Mouse (Mus musculus) forebrain, embryonic 10.5 days (tissue): Measurements from ENCODE around the gene Ovca2. TPM values are rescaled to one million over a fixed set of nuclear protein-coding genes. Genes with fewer than 3 reads are reported as not detected.
A peak's percentile ranks its signal among the peaks of the same experiment; 100 is the strongest.

Source experiments
- DNase-seq: peaks from one replicate; pipeline ENCODE4 v3.0.0-alpha.2; 2017; ENCODE audit warnings: low spot score; ENCODE audit errors: extremely low spot score
- H3K27ac ChIP-seq: fragments of 300-500 bp; sonication (generic); 2 replicates; pipeline ENCODE4 v1.5.1; 2016; ENCODE audit warnings: mild to moderate bottlenecking
- H3K27me3 ChIP-seq: fragments of 300-500 bp; sonication (generic); 2 replicates; pipeline ENCODE4 v1.6.1; 2016; ENCODE audit warnings: mild to moderate bottlenecking; ENCODE audit not compliant: poor library complexity, severe bottlenecking
- H3K36me3 ChIP-seq: fragments of 300-500 bp; sonication (generic); replicated peaks from 2 replicates; pipeline ENCODE4 v1.6.1; 2016; ENCODE audit warnings: mild to moderate bottlenecking, moderate library complexity
- H3K4me1 ChIP-seq: fragments of 300-500 bp; sonication (generic); 2 replicates; pipeline ENCODE4 v1.6.1; 2016
- H3K4me3 ChIP-seq: fragments of 300-500 bp; sonication (generic); 2 replicates; pipeline ENCODE4 v1.5.1; 2016; ENCODE audit warnings: mild to moderate bottlenecking, moderate library complexity
- H3K9me3 ChIP-seq: fragments of 300-500 bp; sonication (generic); 2 replicates; pipeline ENCODE4 v1.6.1; 2016; ENCODE audit warnings: mild to moderate bottlenecking, moderate library complexity
- WGBS: fragments of 180-500 bp; shearing (Covaris S2); methylation state at CpG from one replicate; pipeline ENCODE4 v1.1.7; 2016; 5-methylcytosine and 5-hydroxymethylcytosine counted together
- polyA plus RNA-seq: library from polyadenylated mRNA; unstranded; fragments of >200 nt; fragmentation: Nextera tagmentation; extraction: Ambion mirVana; gene quantifications from 2 replicates; pipeline ENCODE4 v1.2.1, GENCODE M21; 2016

The Ovca2 gene
- polyA plus RNA-seq: 33.6 and 34.0 TPM in 2 replicates

- H3K27me3 ChIP-seq: peaks cover 21% of the 10 kb centered on the region
- H3K9me3 ChIP-seq: no peaks in the 10 kb centered on the region
- H3K4me3 ChIP-seq: peak within 1 kb of the TSS; percentile 72
- peak within 1 kb of the TSS; percentile 89 for H3K27ac ChIP-seq
- peaks cover 60% of the 10 kb centered on the region for H3K36me3 ChIP-seq
- peaks cover 27% of the 10 kb centered on the region for H3K4me1 ChIP-seq
- WGBS: under 1% methylated on average over 33 of the region's 33 CpGs
- DNase-seq: peak; percentile 95
Observed at GRCm38 (mm10) chr11:75178672-75179208, at the start of gene Ovca2. TSS of gene Ovca2 (minus strand) at chr11:75178835.

- Histone ChIP-seq H3K4me1 (peaks cover 12% of the 10 kb centered on the region), H3K27ac (no peak overlapping the region), H3K4me3 (no peak overlapping the region), H3K9me3 (no peaks in the 10 kb centered on the region), H3K36me3 (no peaks in the 10 kb centered on the region), H3K27me3 (peaks cover 11% of the 10 kb centered on the region; the same call in 1 of the 2 replicates)
- WGBS: 80% methylated on average over 3 of the region's 3 CpGs
- no peak for DNase-seq
Observed at GRCm38 (mm10) chr11:75227632-75228031, 49.0 kb upstream of the Ovca2 start.

GRCm38 (mm10) chr11:75224835-75225234, 46.2 kb upstream of the Ovca2 start:
- 83% methylated on average over 4 of the region's 4 CpGs for WGBS
- Histone ChIP-seq H3K36me3 (no peaks in the 10 kb centered on the region), H3K27me3 (no peaks in the 10 kb centered on the region), H3K9me3 (no peaks in the 10 kb centered on the region), H3K4me1 (peaks cover 17% of the 10 kb centered on the region), H3K27ac (no peak overlapping the region), H3K4me3 (no peak overlapping the region)
- no peak for DNase-seq

GRCm38 (mm10) chr11:75224062-75224461, 45.4 kb upstream of the Ovca2 start:
- no peak for DNase-seq
- WGBS: 86% methylated on average over 12 of the region's 12 CpGs

GRCm38 (mm10) chr11:75220517-75221145, 42.0 kb upstream of the Ovca2 start:
- WGBS: 48% methylated on average over 5 of the region's 6 CpGs

More at GRCm38 (mm10) chr11:75224062-75224461, 45.4 kb upstream of the Ovca2 start:
- Histone ChIP-seq H3K4me1 (peaks cover 17% of the 10 kb centered on the region), H3K36me3 (no peaks in the 10 kb centered on the region), H3K27ac (no peak overlapping the region), H3K27me3 (no peaks in the 10 kb centered on the region; the same call in 1 of the 2 replicates), H3K9me3 (no peaks in the 10 kb centered on the region), H3K4me3 (no peak overlapping the region)

GRCm38 (mm10) chr11:75220115-75220514, 41.5 kb upstream of the Ovca2 start:
- no peak for DNase-seq
- Histone ChIP-seq H3K4me3 (no peak overlapping the region), H3K27ac (no peak overlapping the region), H3K36me3 (no peaks in the 10 kb centered on the region), H3K27me3 (peaks cover 17% of the 10 kb centered on the region), H3K9me3 (no peaks in the 10 kb centered on the region), H3K4me1 (peaks cover 34% of the 10 kb centered on the region)
- WGBS: 51% methylated on average over 9 of the region's 9 CpGs

More at GRCm38 (mm10) chr11:75220517-75221145, 42.0 kb upstream of the Ovca2 start:
- peaks cover 12% of the 10 kb centered on the region for H3K27me3 ChIP-seq
- no peaks in the 10 kb centered on the region for H3K36me3 ChIP-seq
- no peak overlapping the region for H3K4me3 ChIP-seq
- H3K4me1 ChIP-seq: peaks cover 30% of the 10 kb centered on the region
- no peak overlapping the region for H3K27ac ChIP-seq
- H3K9me3 ChIP-seq: no peaks in the 10 kb centered on the region
- DNase-seq: no peak

GRCm38 (mm10) chr11:75214081-75214950, 35.7 kb upstream of the Ovca2 start:
- no peaks in the 10 kb centered on the region for H3K9me3 ChIP-seq
- peak overlapping the region; percentile 80 for H3K27ac ChIP-seq
- peaks cover 75% of the 10 kb centered on the region for H3K4me1 ChIP-seq
- no peak for DNase-seq
- H3K36me3 ChIP-seq: no peaks in the 10 kb centered on the region
- WGBS: 13% methylated on average over 13 of the region's 13 CpGs
- H3K4me3 ChIP-seq: peak overlapping the region; percentile 50
- peaks cover 67% of the 10 kb centered on the region for H3K27me3 ChIP-seq

GRCm38 (mm10) chr11:75213372-75214080, 34.9 kb upstream of the Ovca2 start:
- no peaks in the 10 kb centered on the region for H3K9me3 ChIP-seq
- peak overlapping the region; percentile 50 for H3K4me3 ChIP-seq
- peaks cover 68% of the 10 kb centered on the region for H3K27me3 ChIP-seq
- DNase-seq: peak; percentile 61
- peaks cover 83% of the 10 kb centered on the region for H3K4me1 ChIP-seq
- WGBS: 2% methylated on average over 35 of the region's 35 CpGs
- no peaks in the 10 kb centered on the region for H3K36me3 ChIP-seq
- peak overlapping the region; percentile 80 for H3K27ac ChIP-seq

- peaks cover 68% of the 10 kb centered on the region for H3K27me3 ChIP-seq
- peaks cover 87% of the 10 kb centered on the region for H3K4me1 ChIP-seq
- no peaks in the 10 kb centered on the region for H3K36me3 ChIP-seq
- no peaks in the 10 kb centered on the region for H3K9me3 ChIP-seq
- no peak overlapping the region for H3K27ac ChIP-seq
- 37% methylated on average over 3 of the region's 3 CpGs for WGBS
- DNase-seq: no peak
- H3K4me3 ChIP-seq: no peak overlapping the region
Observed at GRCm38 (mm10) chr11:75212876-75213275, 34.2 kb upstream of the Ovca2 start.

- Histone ChIP-seq H3K4me1 (peaks cover 87% of the 10 kb centered on the region), H3K4me3 (no peak overlapping the region), H3K27me3 (peaks cover 68% of the 10 kb centered on the region), H3K27ac (peak overlapping the region; percentile 74), H3K36me3 (no peaks in the 10 kb centered on the region), H3K9me3 (no peaks in the 10 kb centered on the region)
- no peak for DNase-seq
- 42% methylated on average over 8 of the region's 8 CpGs for WGBS
Observed at GRCm38 (mm10) chr11:75212031-75212667, 33.5 kb upstream of the Ovca2 start.

- WGBS: 34% methylated on average over 6 of the region's 6 CpGs
- Histone ChIP-seq H3K27ac (peak overlapping the region; percentile 72), H3K27me3 (peaks cover 57% of the 10 kb centered on the region), H3K4me3 (no peak overlapping the region), H3K9me3 (no peaks in the 10 kb centered on the region), H3K4me1 (peaks cover 75% of the 10 kb centered on the region), H3K36me3 (no peaks in the 10 kb centered on the region)
- no peak for DNase-seq
Observed at GRCm38 (mm10) chr11:75210755-75211154, 32.1 kb upstream of the Ovca2 start.

GRCm38 (mm10) chr11:75210093-75210492, 31.5 kb upstream of the Ovca2 start:
- peak overlapping the region; percentile 61 for H3K27ac ChIP-seq
- 50% methylated on average over 4 of the region's 4 CpGs for WGBS
- no peaks in the 10 kb centered on the region for H3K9me3 ChIP-seq
- H3K4me1 ChIP-seq: peaks cover 76% of the 10 kb centered on the region
- no peaks in the 10 kb centered on the region for H3K36me3 ChIP-seq
- peaks cover 51% of the 10 kb centered on the region for H3K27me3 ChIP-seq
- DNase-seq: no peak
- no peak overlapping the region for H3K4me3 ChIP-seq
